Mouse (Mus musculus) liver, adult 2 months (tissue): Measurements from ENCODE around the gene Camkmt.

Source experiments
- CTCF ChIP-seq: fragments of 200-500 bp; IDR thresholded peaks from 2 replicates; pipeline ENCODE4 v1.5.1; 2011; ENCODE audit warnings: low read depth, low read length, control low read depth
- POLR2A ChIP-seq: fragments of 200-500 bp; IDR thresholded peaks from 2 replicates; pipeline ENCODE4 v1.6.1; 2011; ENCODE audit warnings: low read length, control low read depth; ENCODE audit not compliant: insufficient read depth; ENCODE audit errors: extremely low read depth

DNA sequence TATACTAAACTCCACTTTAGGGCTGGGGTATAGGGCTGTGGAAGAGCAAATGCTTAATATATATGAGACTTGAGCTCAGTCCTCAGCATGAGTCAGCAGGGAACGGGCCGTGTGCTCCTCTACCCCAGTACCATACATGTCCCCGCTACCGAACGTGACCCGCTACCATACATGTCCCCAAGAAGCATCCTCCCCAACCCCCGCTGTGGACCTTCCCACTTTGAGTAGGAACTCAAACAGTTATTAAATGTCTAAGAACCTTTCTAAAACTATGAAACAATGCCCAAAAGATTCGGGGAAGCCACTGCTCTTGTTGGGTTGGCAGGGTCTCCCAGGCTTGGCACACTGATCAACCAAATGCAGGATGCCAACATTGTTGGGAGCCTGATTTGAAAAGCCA lies 390.9 kb downstream of the Camkmt start:
- TF ChIP-seq CTCF (no peak), POLR2A (no peak)
